Mouse (Mus musculus): ENCODE measurements around the gene Asap3.

DNA sequence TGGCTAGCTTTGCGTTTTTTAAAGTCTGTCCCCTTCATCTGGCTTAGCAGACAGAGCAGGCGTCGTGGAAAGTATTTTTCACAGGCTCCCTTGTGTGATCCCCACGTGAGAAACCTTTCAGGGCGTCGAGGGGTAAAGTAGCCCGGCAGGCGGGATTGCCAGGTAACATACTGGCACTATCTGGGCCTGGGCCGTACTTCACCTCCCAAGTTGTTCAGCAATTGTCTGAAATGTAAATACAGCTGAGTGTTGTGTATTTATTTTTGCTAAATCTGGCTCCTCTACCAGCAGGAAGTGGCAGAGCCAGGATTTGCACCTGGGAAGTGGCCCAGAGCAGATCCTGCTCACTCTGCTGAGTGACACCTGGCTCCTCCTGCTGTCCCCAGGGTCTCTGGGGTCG lies 10.9 kb downstream of the Asap3 start:
- TF ChIP-seq POLR2A (IDR thresholded peaks at IDR 0.05; ENCODE audit: extremely low read depth, insufficient read depth, low read length), result no peak
- TF ChIP-seq CTCF (IDR thresholded peaks at IDR 0.05; ENCODE audit: low read depth, low read length), result no peak

Measured in liver, adult 2 months (tissue).